Mouse (Mus musculus) myocyte (in vitro differentiated cells): ENCODE results near the gene 2300002M23Rik.

Experiments
- CEBPB ChIP-seq: IDR thresholded peaks from 2 replicates; pipeline ENCODE4 v1.6.1; 2011; ENCODE audit warnings: mild to moderate bottlenecking, moderate library complexity; ENCODE audit not compliant: poor library complexity, insufficient read depth, severe bottlenecking
- E2F4 ChIP-seq: IDR thresholded peaks from one replicate; pipeline ENCODE4 v1.6.1; 2011; ENCODE audit warnings: mild to moderate bottlenecking, control low read depth, moderate library complexity; ENCODE audit not compliant: insufficient read depth
- MAX ChIP-seq: IDR thresholded peaks from one replicate; pipeline ENCODE4 v1.6.1; 2011; ENCODE audit warnings: low read depth, mild to moderate bottlenecking, control low read depth
- MYOD1 ChIP-seq, 3 experiments: IDR thresholded peaks; one replicate each; pipeline ENCODE4 v1.6.1; 2011; ENCODE audit warnings: control low read depth in 2 of 3, low read depth in 2 of 3, mild to moderate bottlenecking in 2 of 3, moderate library complexity in 1 of 3; ENCODE audit not compliant: insufficient read length in 2 of 3, control insufficient read depth in 1 of 3
- POLR2A ChIP-seq: IDR thresholded peaks from one replicate; pipeline ENCODE4 v1.6.1; 2011; ENCODE audit warnings: low read depth, mild to moderate bottlenecking, control low read depth, moderate library complexity; ENCODE audit not compliant: insufficient read length
- POLR2AphosphoS2 ChIP-seq: IDR thresholded peaks from one replicate; pipeline ENCODE4 v1.6.1; 2011; ENCODE audit warnings: low read depth, control low read depth; ENCODE audit not compliant: insufficient read length
- REST ChIP-seq: IDR thresholded peaks from one replicate; pipeline ENCODE4 v1.6.1; 2011; ENCODE audit warnings: mild to moderate bottlenecking, control low read depth, moderate library complexity; ENCODE audit not compliant: insufficient read depth, insufficient read length
- TCF12 ChIP-seq: IDR thresholded peaks from one replicate; pipeline ENCODE4 v1.6.1; 2011; ENCODE audit warnings: mild to moderate bottlenecking, control low read depth; ENCODE audit not compliant: poor library complexity, insufficient read depth, severe bottlenecking
- TCF3 ChIP-seq: IDR thresholded peaks from one replicate; pipeline ENCODE4 v1.6.1; 2011; ENCODE audit warnings: low read depth, control low read depth; ENCODE audit not compliant: insufficient read length
- USF1 ChIP-seq: IDR thresholded peaks from one replicate; pipeline ENCODE4 v1.6.1; 2011; ENCODE audit warnings: low read depth, mild to moderate bottlenecking, control low read depth, moderate library complexity

DNA sequence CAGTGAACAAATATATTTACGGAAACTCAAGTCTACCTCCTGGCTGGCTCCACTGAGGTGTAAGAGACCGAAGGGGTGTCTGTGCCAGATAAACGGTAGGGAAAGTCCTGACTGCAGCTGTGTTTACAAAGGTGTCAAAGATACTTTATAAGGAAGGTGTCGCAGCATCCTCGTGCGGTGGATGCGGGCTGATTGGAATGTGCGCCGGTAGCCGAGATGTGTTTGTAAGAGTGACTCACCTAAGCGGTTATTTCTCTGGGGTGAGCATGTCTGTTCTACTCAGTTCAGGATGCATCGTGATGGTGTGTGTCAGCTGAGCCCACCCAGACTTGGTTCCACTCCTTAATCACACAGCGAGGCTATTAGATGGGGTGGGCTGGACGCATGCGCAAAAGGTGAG, 24.5 kb downstream of the 2300002M23Rik start:
- TF ChIP-seq POLR2A, result no peak
- TF ChIP-seq POLR2AphosphoS2, result no peak
- TF ChIP-seq USF1, result no peak
- TF ChIP-seq CEBPB, result no peak
- TF ChIP-seq MYOD1 (IDR thresholded peaks at IDR 0.05; ENCODE audit: control insufficient read depth in 1 of 3, insufficient read length in 2 of 3, low read depth in 2 of 3), result no peak
- no peak for TF ChIP-seq TCF3
- TF ChIP-seq MAX, result no peak
- TF ChIP-seq TCF12, result no peak
- no peak for TF ChIP-seq E2F4
- no peak for TF ChIP-seq REST
